Mouse (Mus musculus): ENCODE measurements at regions not wholly inside any gene's neighbourhood (a gene's known extent, or its start where the extent isn't known, plus 50 kb on each side); places are given as distances from the start of the nearest gene placed in this dataset.

GRCm38 (mm10) chr7:113075371-113075770 is 121.6 kb downstream of the Rassf10 start:
- H3K9me3 ChIP-seq (ENCODE audit: control insufficient read depth, low read length), result no peaks in the 10 kb centered on the region
- no peaks in the 10 kb centered on the region for H3K27me3 ChIP-seq (ENCODE audit: control insufficient read depth, insufficient read depth, low read length)
- peaks cover 5% of the 10 kb centered on the region; the same call in 1 of the 2 replicates for H3K4me1 ChIP-seq (ENCODE audit: control insufficient read depth, insufficient read depth, low read length)
- no peak overlapping the region for H3K4me3 ChIP-seq (ENCODE audit: low read depth, low read length)
- 76% methylated on average over 6 of the region's 6 CpGs for WGBS
- H3K9ac ChIP-seq (replicated peaks; ENCODE audit: low read depth, low read length), result no peak overlapping the region
- H3K4me2 ChIP-seq (ENCODE audit: low read depth, low read length), result no peak overlapping the region
- no peak for ATAC-seq (ENCODE audit: low read depth)
- H3K36me3 ChIP-seq (ENCODE audit: control insufficient read depth, insufficient read depth, low read length), result no peaks in the 10 kb centered on the region
- no peak overlapping the region for H3K27ac ChIP-seq (ENCODE audit: low read depth, low read length)

GRCm38 (mm10) chr7:113076243-113076642 is 122.5 kb downstream of the Rassf10 start:
- ATAC-seq (ENCODE audit: low read depth), result no peak
- no peaks in the 10 kb centered on the region for H3K36me3 ChIP-seq (ENCODE audit: control insufficient read depth, insufficient read depth, low read length)
- no peak overlapping the region for H3K4me3 ChIP-seq (ENCODE audit: low read depth, low read length)
- no peaks in the 10 kb centered on the region for H3K27me3 ChIP-seq (ENCODE audit: control insufficient read depth, insufficient read depth, low read length)
- 95% methylated on average over 7 of the region's 7 CpGs for WGBS
- no peak overlapping the region for H3K27ac ChIP-seq (ENCODE audit: low read depth, low read length)
- no peak overlapping the region for H3K9ac ChIP-seq (replicated peaks; ENCODE audit: low read depth, low read length)
- H3K9me3 ChIP-seq (ENCODE audit: control insufficient read depth, low read length), result no peaks in the 10 kb centered on the region
- H3K4me1 ChIP-seq (ENCODE audit: control insufficient read depth, insufficient read depth, low read length), result peaks cover 5% of the 10 kb centered on the region; the same call in 1 of the 2 replicates
- H3K4me2 ChIP-seq (ENCODE audit: low read depth, low read length), result no peak overlapping the region

- Histone ChIP-seq H3K9me3 (ENCODE audit: control insufficient read depth, low read length) (no peaks in the 10 kb centered on the region), H3K9ac (replicated peaks; ENCODE audit: low read depth, low read length) (no peak overlapping the region), H3K27ac (ENCODE audit: low read depth, low read length) (no peak overlapping the region), H3K4me3 (ENCODE audit: low read depth, low read length) (no peak overlapping the region), H3K4me1 (ENCODE audit: control insufficient read depth, insufficient read depth, low read length) (no peaks in the 10 kb centered on the region), H3K4me2 (ENCODE audit: low read depth, low read length) (no peak overlapping the region), H3K36me3 (ENCODE audit: control insufficient read depth, insufficient read depth, low read length) (no peaks in the 10 kb centered on the region), H3K27me3 (ENCODE audit: control insufficient read depth, insufficient read depth, low read length) (no peaks in the 10 kb centered on the region)
- no peak for ATAC-seq (ENCODE audit: low read depth)
- WGBS, result 86% methylated on average over 5 of the region's 5 CpGs
These were observed 126.1 kb upstream of the Arntl start for GRCm38 (mm10) chr7:113081120-113081519.

- H3K4me2 ChIP-seq (ENCODE audit: low read depth, low read length), result no peak overlapping the region
- no peak overlapping the region for H3K4me3 ChIP-seq (ENCODE audit: low read depth, low read length)
- no peaks in the 10 kb centered on the region for H3K36me3 ChIP-seq (ENCODE audit: control insufficient read depth, insufficient read depth, low read length)
- ATAC-seq (ENCODE audit: low read depth), result no peak
- WGBS, result 83% methylated on average over 8 of the region's 8 CpGs
- H3K9ac ChIP-seq (replicated peaks; ENCODE audit: low read depth, low read length), result no peak overlapping the region
- H3K4me1 ChIP-seq (ENCODE audit: control insufficient read depth, insufficient read depth, low read length), result no peaks in the 10 kb centered on the region
- H3K27me3 ChIP-seq (ENCODE audit: control insufficient read depth, insufficient read depth, low read length), result no peaks in the 10 kb centered on the region
- no peaks in the 10 kb centered on the region for H3K9me3 ChIP-seq (ENCODE audit: control insufficient read depth, low read length)
- H3K27ac ChIP-seq (ENCODE audit: low read depth, low read length), result no peak overlapping the region
These were observed 122.2 kb upstream of the Arntl start for GRCm38 (mm10) chr7:113084930-113085625.

GRCm38 (mm10) chr7:113086158-113086557 is 121.1 kb upstream of the Arntl start:
- Histone ChIP-seq H3K27me3 (ENCODE audit: control insufficient read depth, insufficient read depth, low read length) (no peaks in the 10 kb centered on the region), H3K9me3 (ENCODE audit: control insufficient read depth, low read length) (no peaks in the 10 kb centered on the region), H3K27ac (ENCODE audit: low read depth, low read length) (no peak overlapping the region), H3K9ac (replicated peaks; ENCODE audit: low read depth, low read length) (no peak overlapping the region), H3K4me1 (ENCODE audit: control insufficient read depth, insufficient read depth, low read length) (no peaks in the 10 kb centered on the region), H3K4me3 (ENCODE audit: low read depth, low read length) (no peak overlapping the region), H3K4me2 (ENCODE audit: low read depth, low read length) (no peak overlapping the region), H3K36me3 (ENCODE audit: control insufficient read depth, insufficient read depth, low read length) (no peaks in the 10 kb centered on the region)
- 66% methylated on average over 1 of the region's 1 CpGs for WGBS
- no peak for ATAC-seq (ENCODE audit: low read depth)

- no peak for ATAC-seq (ENCODE audit: low read depth)
- no peaks in the 10 kb centered on the region for H3K4me1 ChIP-seq (ENCODE audit: control insufficient read depth, insufficient read depth, low read length)
- H3K27me3 ChIP-seq (ENCODE audit: control insufficient read depth, insufficient read depth, low read length), result no peaks in the 10 kb centered on the region
- no peak overlapping the region for H3K27ac ChIP-seq (ENCODE audit: low read depth, low read length)
- H3K9ac ChIP-seq (replicated peaks; ENCODE audit: low read depth, low read length), result no peak overlapping the region
- no peak overlapping the region for H3K4me3 ChIP-seq (ENCODE audit: low read depth, low read length)
- H3K36me3 ChIP-seq (ENCODE audit: control insufficient read depth, insufficient read depth, low read length), result no peaks in the 10 kb centered on the region
- no peaks in the 10 kb centered on the region for H3K9me3 ChIP-seq (ENCODE audit: control insufficient read depth, low read length)
- no peak overlapping the region for H3K4me2 ChIP-seq (ENCODE audit: low read depth, low read length)
- 79% methylated on average over 5 of the region's 5 CpGs for WGBS
These were observed 119.6 kb upstream of the Arntl start for GRCm38 (mm10) chr7:113087646-113088045.

GRCm38 (mm10) chr7:113089044-113089443 is 118.2 kb upstream of the Arntl start:
- Histone ChIP-seq H3K27ac (ENCODE audit: low read depth, low read length) (no peak overlapping the region), H3K9ac (replicated peaks; ENCODE audit: low read depth, low read length) (no peak overlapping the region), H3K36me3 (ENCODE audit: control insufficient read depth, insufficient read depth, low read length) (no peaks in the 10 kb centered on the region), H3K4me2 (ENCODE audit: low read depth, low read length) (no peak overlapping the region), H3K4me1 (ENCODE audit: control insufficient read depth, insufficient read depth, low read length) (no peaks in the 10 kb centered on the region), H3K9me3 (ENCODE audit: control insufficient read depth, low read length) (no peaks in the 10 kb centered on the region), H3K4me3 (ENCODE audit: low read depth, low read length) (no peak overlapping the region), H3K27me3 (ENCODE audit: control insufficient read depth, insufficient read depth, low read length) (no peaks in the 10 kb centered on the region)
- 77% methylated on average over 4 of the region's 4 CpGs for WGBS
- no peak for ATAC-seq (ENCODE audit: low read depth)

GRCm38 (mm10) chr7:113093931-113094330 is 113.3 kb upstream of the Arntl start:
- Histone ChIP-seq H3K4me1 (ENCODE audit: control insufficient read depth, insufficient read depth, low read length) (no peaks in the 10 kb centered on the region), H3K9me3 (ENCODE audit: control insufficient read depth, low read length) (no peaks in the 10 kb centered on the region), H3K27ac (ENCODE audit: low read depth, low read length) (no peak overlapping the region), H3K36me3 (ENCODE audit: control insufficient read depth, insufficient read depth, low read length) (no peaks in the 10 kb centered on the region), H3K4me2 (ENCODE audit: low read depth, low read length) (no peak overlapping the region), H3K4me3 (ENCODE audit: low read depth, low read length) (no peak overlapping the region), H3K9ac (replicated peaks; ENCODE audit: low read depth, low read length) (no peak overlapping the region), H3K27me3 (ENCODE audit: control insufficient read depth, insufficient read depth, low read length) (no peaks in the 10 kb centered on the region)
- no peak for ATAC-seq (ENCODE audit: low read depth)
- WGBS, result 41% methylated on average over 5 of the region's 5 CpGs

- 81% methylated on average over 3 of the region's 3 CpGs for WGBS
- Histone ChIP-seq H3K4me2 (ENCODE audit: low read depth, low read length) (no peak overlapping the region), H3K27ac (ENCODE audit: low read depth, low read length) (no peak overlapping the region), H3K27me3 (ENCODE audit: control insufficient read depth, insufficient read depth, low read length) (no peaks in the 10 kb centered on the region), H3K9ac (replicated peaks; ENCODE audit: low read depth, low read length) (no peak overlapping the region), H3K4me3 (ENCODE audit: low read depth, low read length) (no peak overlapping the region), H3K9me3 (ENCODE audit: control insufficient read depth, low read length) (no peaks in the 10 kb centered on the region), H3K4me1 (ENCODE audit: control insufficient read depth, insufficient read depth, low read length) (no peaks in the 10 kb centered on the region), H3K36me3 (ENCODE audit: control insufficient read depth, insufficient read depth, low read length) (no peaks in the 10 kb centered on the region)
- no peak for ATAC-seq (ENCODE audit: low read depth)
These were observed 112.2 kb upstream of the Arntl start for GRCm38 (mm10) chr7:113095092-113095491.

All from neural tube, embryonic 14.5 days (tissue).